Mouse (Mus musculus): ENCODE data around the gene Ubr2. TPM values are rescaled to one million over a fixed set of nuclear protein-coding genes. Genes with fewer than 3 reads are reported as not detected.

Gene Ubr2
- 10 to 100 TPM; 57.6 to 87.4 TPM for total RNA-seq (2021)
- polyA plus RNA-seq (2012; rRNA removed), result 36.2 and 41.4 TPM in 2 replicates
- long read RNA-seq, full-length matches to known transcripts, result 1 of 5 reads
- long read RNA-seq, partial matches to known transcripts, result 2 of 5 reads
- long read RNA-seq, other reads (novel, unspliced or antisense), result 2 of 5 reads

GRCm38 (mm10) chr17:47009898-47010721 lies at the start of gene Ubr2:
Gene Ubr2 (minus strand): TSS chr17:47010556.
- DNase-seq, result peak; percentile 98

DNA sequence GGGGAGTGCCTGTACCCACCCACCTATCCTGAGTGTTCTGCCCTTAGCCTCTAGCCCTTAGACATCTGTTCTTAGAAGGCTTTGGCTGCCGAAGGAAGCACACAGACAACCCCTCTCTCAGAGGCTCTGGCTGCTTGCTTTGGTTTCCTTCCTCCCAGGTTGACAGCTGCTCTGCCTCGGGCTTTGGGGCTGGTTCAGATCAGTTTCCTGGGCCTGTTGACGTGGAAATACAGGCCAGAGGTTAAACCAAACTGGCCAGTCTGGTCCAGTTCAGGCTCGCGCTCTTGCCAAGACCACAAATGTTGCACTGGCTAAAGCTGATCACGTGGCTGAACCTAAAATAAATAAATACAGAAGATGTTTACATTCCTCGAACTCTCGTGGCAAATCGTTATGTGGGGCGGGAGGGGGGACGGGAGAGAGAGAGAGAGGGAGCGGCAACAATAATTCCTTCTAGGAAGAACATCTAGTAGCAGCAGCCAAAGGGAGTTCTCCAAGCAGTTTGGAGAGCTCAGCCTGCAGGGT lies 49.5 kb upstream of the Ubr2 start:
- peak; percentile 37 for DNase-seq

- DNase-seq, result no peak
These were observed 47.6 kb upstream of the Ubr2 start for GRCm38 (mm10) chr17:47057966-47058365.

GRCm38 (mm10) chr17:47056476-47056875 lies 46.1 kb upstream of the Ubr2 start:
- no peak for DNase-seq

GRCm38 (mm10) chr17:47055121-47055520 lies 44.8 kb upstream of the Ubr2 start:
- no peak for DNase-seq

- no peak for DNase-seq
These were observed 44.3 kb upstream of the Ubr2 start for GRCm38 (mm10) chr17:47054613-47055012.

GRCm38 (mm10) chr17:47050678-47051077 lies 40.3 kb upstream of the Ubr2 start:
- DNase-seq, result no peak

- no peak for DNase-seq
These were observed 32.5 kb upstream of the Ubr2 start for GRCm38 (mm10) chr17:47042866-47043265.

DNA sequence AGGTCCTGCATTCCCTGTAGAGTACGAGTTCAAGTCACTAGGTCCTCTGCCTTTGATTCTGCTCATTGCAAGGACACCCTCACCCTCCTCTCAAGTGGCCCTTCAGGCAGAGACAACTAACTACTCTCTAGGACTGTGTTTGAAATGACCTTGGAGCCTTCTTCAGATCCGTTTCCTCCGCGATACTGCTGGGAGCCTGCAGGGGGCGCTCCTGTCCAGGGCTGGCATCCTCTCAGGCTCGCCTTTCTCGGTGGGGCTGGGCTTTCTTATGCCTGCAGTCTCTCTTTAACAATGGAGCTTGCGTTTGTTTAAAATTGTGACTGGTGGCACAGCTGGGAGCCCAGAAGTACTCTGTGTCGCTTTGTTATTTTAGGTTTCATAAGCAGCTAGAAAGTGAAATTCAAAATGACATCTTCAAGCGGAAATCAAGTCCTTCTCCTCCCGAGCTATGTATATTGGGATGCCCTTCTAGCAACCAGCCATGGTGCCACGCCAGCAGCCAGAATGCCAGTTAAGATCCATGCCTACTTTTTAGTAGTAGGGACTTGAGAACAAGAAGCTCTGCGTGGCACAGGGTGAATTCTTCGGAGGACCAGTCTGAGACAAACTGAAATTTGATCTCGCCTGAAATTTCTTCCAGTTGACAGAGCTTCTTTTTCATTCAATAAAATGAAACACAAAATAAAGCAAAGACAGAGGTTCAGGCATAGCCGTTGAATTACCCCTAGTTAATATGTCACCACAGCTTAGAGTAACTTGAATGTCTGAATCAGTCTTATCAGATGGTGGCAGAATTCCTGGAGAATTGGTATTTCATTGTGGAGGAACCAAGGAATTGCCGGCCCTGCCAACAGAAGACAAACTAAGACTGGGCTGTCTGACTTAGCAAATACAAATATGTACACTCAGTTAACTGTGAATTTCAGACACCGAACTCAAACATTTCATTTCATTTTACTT lies 28.8 kb upstream of the Ubr2 start:
- DNase-seq, result peak; percentile 93

- no peak for DNase-seq
These were observed 24.2 kb upstream of the Ubr2 start for GRCm38 (mm10) chr17:47034536-47034935.

- DNase-seq, result peak; percentile 62
These were observed 23.3 kb upstream of the Ubr2 start for GRCm38 (mm10) chr17:47033643-47034042.

GRCm38 (mm10) chr17:47024805-47025204 lies 14.4 kb upstream of the Ubr2 start:
- no peak for DNase-seq

- no peak for DNase-seq
These were observed 13.0 kb upstream of the Ubr2 start for GRCm38 (mm10) chr17:47023369-47023768.

GRCm38 (mm10) chr17:47012896-47013295 lies 2.5 kb upstream of the Ubr2 start:
- peak; percentile 39 for DNase-seq

- DNase-seq, result no peak
These were observed 1.3 kb upstream of the Ubr2 start for GRCm38 (mm10) chr17:47011661-47012043.

GRCm38 (mm10) chr17:47010722-47011660 lies 635 bp upstream of the Ubr2 start:
- DNase-seq, result peak; percentile 88

GRCm38 (mm10) chr17:47009546-47009897 lies 834 bp downstream of the Ubr2 start:
- DNase-seq, result no peak

GRCm38 (mm10) chr17:47009016-47009415 lies 1.3 kb downstream of the Ubr2 start:
- DNase-seq, result peak; percentile 40

GRCm38 (mm10) chr17:47008506-47008905 lies 1.9 kb downstream of the Ubr2 start:
- no peak for DNase-seq

GRCm38 (mm10) chr17:47006741-47007140 lies 3.6 kb downstream of the Ubr2 start:
- no peak for DNase-seq

DNA sequence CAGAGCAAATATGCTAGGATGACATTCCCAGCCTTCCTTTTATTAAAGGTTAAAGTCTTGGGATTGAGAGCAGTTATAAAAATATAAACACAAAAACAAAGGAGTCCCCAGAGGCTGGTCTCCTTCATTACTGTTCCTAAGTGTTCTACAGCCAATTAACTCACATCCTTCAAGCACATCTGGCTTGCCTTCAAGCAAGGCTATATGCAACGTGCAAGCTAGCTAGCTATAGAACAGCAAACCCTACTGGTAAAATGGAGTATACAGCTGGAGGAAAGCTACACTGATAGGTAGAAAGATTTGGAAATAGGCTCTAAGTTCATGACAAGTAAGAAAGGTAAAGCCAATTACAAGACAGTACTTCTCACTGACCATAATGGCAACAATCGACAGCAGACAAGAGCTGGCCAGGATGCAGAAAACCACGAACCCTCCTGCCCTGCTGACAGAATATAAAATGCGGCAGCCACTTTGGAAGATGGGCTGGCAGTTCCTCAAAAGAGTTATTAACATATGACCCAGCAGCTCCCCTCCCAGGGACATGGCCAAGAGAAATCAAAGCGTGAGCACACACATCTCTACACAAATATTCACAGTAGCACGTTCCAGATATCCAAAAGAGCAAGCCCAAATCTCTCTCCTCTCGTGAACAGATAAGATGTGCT lies 4.5 kb downstream of the Ubr2 start:
- no peak for DNase-seq

All from adrenal gland, adult 2 months (tissue).